Mouse (Mus musculus) lung, postnatal 25 days (tissue): ENCODE measurements at regions not wholly inside any gene's neighbourhood (a gene's known extent, or its start where the extent isn't known, plus 50 kb on each side); places are given as distances from the start of the nearest gene placed in this dataset.

Experiments used
- DNase-seq: peaks from one replicate; pipeline ENCODE4 v3.0.0; 2022; ENCODE audit warnings: low spot score

DNA sequence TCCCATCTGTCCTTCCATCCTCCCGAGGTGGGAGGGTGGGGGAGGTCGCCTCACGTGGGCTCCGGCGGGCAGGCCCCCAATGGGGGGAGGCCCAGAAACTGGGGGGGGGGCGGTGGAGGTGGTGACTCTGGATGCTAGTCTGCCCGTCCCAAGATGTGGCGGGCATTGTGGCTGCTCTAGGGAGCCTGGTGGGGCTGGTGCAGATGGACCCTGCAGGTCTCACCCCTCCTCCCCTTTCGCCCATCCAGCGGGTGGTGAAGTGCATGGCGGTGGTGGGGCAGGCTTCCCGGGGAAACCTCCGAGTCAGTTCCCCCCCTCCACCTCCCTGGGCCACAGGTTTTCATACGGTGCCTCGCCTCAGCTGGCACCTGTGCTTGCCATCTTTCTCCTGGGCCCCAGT, 88.6 kb downstream of the Inhba start:
- no peak for DNase-seq

GRCm38 (mm10) chr13:16114837-16115236, 103.2 kb downstream of the Inhba start:
- DNase-seq = no peak

DNA sequence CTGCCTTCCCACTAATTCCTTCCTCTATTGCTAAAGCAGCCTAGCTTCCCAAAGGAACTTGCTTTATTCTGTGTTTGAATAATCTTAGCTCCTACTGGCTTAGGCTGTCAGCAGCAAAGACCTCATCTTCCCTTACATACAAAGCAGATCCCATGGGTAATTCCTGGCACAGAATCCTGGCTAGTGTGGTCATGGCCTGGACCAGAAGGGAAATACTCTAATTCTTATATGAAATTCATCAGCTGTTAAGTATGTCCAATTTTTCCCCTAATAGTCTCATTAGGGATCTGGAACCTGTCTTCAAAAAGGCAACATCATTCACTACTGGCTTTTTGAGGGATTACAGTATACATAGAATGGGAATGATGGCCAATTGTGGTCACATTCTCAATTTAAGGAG, 135.0 kb downstream of the Inhba start:
- DNase-seq = no peak

GRCm38 (mm10) chr13:16154926-16155325, 143.3 kb downstream of the Inhba start:
- no peak for DNase-seq

DNA sequence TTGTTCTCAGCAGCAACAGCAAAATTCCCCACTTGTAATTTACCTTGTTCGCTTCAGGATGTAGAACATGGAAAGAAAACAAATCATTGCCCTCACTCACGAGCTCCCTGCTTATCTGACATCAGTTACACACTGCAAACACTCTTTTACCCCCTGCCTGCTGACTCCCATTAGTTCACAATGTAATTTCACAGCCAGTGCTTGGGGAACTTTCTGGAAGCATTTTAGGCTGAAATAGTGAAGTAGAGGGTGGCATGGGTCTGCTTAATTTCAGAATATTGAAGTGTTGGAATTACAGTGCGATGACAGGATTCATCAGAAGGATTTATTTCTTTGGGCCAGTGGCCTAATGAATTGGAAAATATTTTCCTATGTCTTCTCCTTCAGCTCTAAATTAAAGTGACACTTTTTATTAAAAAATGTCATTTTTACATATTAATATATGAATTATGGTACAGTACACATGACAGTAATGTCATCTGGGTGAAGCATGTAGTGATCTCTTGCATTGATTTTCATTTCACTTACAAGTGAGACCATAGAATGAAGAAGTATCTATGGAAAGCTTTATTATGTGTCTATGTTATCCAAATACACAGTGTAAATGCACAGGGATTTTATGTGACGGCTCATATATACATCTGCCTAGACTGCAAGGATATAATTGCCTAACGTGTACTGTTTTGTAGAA, 153.7 kb downstream of the Inhba start:
- no peak for DNase-seq

DNA sequence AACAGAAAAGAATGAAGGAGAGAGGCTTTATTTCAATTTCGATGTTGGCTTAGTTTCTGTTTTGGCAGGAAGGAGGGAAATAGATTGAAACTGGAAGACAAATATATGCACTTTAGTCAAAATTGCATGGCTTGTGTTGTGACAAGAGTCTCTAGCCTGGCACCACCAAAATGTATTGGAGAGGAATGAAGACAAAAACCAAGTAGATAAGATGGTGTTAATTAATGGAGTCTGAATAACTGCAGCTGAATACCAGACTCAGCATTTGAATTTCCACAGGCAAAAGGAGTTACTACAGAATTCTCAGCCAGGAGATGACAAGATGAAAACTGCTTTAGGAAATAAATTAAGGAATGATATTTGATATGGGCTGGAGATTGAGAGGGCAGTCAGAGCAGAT, 185.0 kb downstream of the Inhba start:
- DNase-seq = no peak

- no peak for DNase-seq
These were observed 188.4 kb downstream of the Inhba start for GRCm38 (mm10) chr13:16200046-16200445.

GRCm38 (mm10) chr13:16203147-16203546, 191.5 kb downstream of the Inhba start:
- DNase-seq = no peak

DNA sequence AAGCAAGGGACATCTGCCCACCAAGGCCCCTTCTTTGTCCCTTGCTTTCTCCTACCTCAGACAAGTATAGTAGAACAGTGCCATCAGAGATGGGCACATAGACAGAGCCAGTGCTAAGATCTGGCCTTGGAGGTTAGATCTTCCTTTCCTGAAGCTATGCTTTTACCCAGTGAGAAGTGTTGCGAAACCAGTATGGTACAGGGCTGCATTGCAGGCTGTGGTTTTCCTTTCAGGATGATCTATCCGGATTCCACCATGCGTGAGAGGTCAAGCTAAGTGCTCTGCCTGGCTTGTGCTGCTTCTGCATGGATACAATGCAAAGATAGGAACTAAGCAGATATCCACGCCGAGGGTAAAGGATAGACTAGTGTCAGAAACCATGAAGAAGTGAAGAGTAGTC, 192.4 kb downstream of the Inhba start:
- no peak for DNase-seq

- no peak for DNase-seq
These were observed 199.8 kb downstream of the Inhba start for GRCm38 (mm10) chr13:16211482-16211881.

GRCm38 (mm10) chr13:16219877-16220276, 208.2 kb downstream of the Inhba start:
- no peak for DNase-seq

DNA sequence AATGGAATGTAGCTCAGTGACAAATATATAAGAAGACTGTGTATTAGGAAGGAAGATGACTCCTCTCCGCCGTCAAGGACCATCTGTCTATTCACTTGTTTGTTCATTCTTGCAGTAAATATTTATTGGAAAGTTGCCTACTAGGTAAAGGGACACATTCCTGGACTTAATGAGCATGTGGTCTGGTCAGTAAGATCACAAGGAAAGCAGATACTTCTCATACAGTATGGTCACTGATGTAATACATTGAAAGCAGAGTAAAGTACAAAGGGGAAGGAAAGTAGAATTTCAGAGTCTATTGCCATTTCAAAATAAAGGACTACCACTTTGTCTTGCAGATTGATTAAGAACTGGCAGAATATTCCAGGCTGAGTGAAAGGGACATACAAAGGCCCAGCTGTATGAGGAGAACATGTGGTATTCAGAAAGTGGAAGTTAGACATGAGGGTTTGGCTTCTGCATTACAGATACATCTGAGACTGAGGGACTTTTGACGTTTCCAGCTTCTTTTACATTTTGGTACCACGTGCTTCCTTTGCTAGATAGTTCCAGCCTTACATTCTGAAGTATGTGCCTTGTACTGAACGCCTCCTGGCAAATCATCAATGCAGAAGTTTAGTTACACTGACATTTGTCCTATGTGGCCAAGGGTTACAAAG, 211.4 kb downstream of the Inhba start:
- DNase-seq = no peak

DNA sequence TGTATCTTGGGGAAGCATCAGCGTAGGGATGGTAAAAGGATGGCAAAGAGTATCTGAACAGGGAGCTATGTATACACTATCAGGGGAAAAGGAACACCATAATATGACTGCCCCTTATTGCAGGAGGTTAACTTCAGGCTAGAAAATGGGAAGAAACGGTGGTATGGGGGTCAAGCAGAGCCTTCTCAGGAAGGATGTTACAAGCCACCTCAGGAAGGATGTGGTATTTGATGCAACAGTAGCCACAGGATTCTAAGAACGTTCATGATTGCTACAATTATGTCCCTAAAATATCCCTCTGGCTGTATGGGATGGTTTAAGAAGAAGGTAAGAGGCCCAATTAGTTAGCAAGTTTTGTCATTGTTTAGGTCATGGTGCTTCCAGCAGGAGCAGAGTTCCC, 249.5 kb downstream of the Inhba start:
- no peak for DNase-seq

- no peak for DNase-seq
These were observed 268.3 kb downstream of the Inhba start for GRCm38 (mm10) chr13:16279974-16280373.

DNA sequence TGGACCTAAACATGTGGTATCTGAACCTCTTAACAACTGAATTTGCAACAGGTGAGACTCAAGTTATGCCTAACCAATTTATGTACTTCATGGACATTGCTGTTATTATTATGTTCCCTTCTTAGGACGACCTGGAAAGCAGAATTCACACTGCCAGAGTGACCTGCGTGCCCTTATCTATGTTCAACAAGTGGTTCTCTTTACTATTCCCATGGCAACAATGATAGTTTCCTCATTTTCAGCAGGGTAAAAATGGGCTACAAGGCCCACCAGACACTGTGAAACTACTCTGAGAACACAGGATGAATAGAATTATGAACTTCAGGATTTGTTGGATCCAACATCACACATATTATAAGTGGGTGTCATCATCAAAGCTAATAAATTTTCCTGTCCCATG, 269.1 kb downstream of the Inhba start:
- DNase-seq = no peak

GRCm38 (mm10) chr13:16281777-16282176, 270.1 kb downstream of the Inhba start:
- DNase-seq = no peak

DNA sequence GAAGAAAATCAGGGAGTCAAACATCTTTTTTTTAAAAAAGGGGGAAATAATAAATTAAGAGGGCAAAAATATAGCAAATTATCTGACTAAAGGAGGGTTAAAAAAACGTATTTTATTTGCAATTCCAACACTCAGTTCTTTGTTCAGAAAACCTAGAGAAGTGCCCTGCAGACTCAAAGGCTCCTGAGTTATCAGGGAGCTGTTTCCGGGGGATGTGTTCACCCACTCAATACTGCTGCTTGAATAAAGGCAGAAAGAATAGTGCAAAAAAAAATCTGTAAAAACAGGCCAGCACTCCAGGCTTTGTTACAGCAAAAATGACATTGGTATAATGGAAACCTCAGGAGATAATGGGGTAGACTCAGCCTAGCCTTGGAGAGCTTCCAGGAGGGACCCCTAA, 270.6 kb downstream of the Inhba start:
- no peak for DNase-seq

- no peak for DNase-seq
These were observed 271.7 kb downstream of the Inhba start for GRCm38 (mm10) chr13:16283336-16283735.

DNA sequence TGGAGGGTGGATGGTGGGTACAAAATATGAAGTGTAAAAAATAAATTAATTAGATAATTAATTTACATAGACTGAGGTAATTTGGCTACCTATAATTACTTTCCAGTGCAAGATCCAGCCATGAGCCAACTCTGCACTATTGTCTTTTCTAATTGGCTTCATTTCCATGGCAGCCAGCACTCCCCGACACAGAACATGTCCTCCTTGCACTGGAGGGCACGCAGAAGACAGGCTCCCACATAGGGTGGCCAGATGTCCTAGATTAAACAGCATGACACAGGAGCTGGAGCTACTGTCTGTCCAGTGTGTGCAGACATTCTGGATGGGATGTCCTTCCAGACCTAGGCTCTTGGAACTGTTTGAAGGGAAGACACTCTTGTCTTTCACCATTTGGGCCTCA, 278.0 kb downstream of the Inhba start:
- DNase-seq = no peak

DNA sequence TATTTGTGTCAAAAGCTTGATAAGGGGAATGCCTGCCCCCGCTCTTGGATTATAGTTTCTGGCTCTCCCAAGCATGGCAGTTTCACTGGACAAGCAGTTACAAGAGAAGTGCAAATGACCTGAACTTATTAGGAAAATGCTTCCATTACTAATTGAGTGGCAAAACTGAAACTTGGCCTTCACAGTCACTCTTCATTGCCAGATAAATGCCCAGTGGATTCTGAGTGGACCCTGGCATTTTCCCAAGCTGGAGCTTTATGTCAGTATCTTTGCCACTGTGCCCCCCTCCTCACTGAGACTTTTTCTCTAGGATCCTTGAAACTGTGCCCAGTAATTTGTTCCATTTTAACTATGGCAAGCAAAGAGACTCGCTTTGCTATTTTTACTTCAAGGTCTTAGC, 279.1 kb downstream of the Inhba start:
- no peak for DNase-seq

- DNase-seq = no peak
These were observed 280.1 kb downstream of the Inhba start for GRCm38 (mm10) chr13:16291661-16292291.

GRCm38 (mm10) chr13:16299756-16300155, 288.1 kb downstream of the Inhba start:
- DNase-seq = no peak

DNA sequence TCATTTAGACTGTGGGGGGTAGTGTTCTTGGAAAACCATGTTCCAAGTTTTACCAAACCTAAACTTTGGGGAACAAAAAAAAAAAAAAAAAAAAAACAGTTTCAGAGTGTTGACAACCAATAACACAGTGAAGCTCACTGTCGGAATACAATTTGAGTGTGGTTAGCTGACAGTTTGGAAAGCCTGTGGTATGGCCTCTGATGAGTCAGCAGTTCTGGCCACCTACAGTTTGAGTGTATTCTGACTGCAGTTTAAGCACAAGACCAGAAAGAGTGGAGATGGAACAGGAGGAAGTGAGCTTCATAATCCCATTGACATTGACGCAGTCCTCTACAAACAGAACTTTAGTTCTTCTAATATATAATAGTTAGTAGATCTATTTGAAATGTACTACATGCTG, 303.0 kb downstream of the Inhba start:
- no peak for DNase-seq

GRCm38 (mm10) chr13:16315689-16316088, 304.0 kb downstream of the Inhba start:
- DNase-seq = no peak
